Comparison of ENCODE assay signal across 13 mouse cellular contexts in genomic region chr11:88253514-88254167, GRCm38 (mm10). TPM values are rescaled to one million over a fixed set of nuclear protein-coding genes. Genes with fewer than 3 reads are reported as not detected.
DNase-seq lines count a peak whose midpoint lies in the region; ATAC-seq lines count a peak whose summit lies in the region.
"Had no signal": no experiment of that assay in that cellular context is flagged by ENCODE, and none has a peak within 500 bp of the region (broad histone marks: within the 10 kb centered on the region; RNA-seq: fewer than 3 reads in every experiment).

No protein-coding gene starts in this region.

- H3K4me2 ChIP-seq in kidney, embryonic 16.5 days (replicated peaks; ENCODE audit: low read depth, low read length): no peak overlapping the region
- peak overlapping the region; percentile 28 for H3K4me2 ChIP-seq in midbrain, embryonic 13.5 days (replicated peaks)
- H3K4me2 ChIP-seq: liver, embryonic 15.5 days had no signal

- ATAC-seq in kidney, embryonic 16.5 days (ENCODE audit: low FRiP score, low TSS enrichment): no peak
- ATAC-seq in midbrain, embryonic 13.5 days: peak; percentile 21; the same call in 1 of the 2 replicates

- H3K27ac ChIP-seq in kidney, embryonic 16.5 days (ENCODE audit: low read length): no peak overlapping the region
- H3K27ac ChIP-seq in midbrain, embryonic 13.5 days: peak overlapping the region; percentile 85
- H3K27ac ChIP-seq: liver, embryonic 15.5 days had no signal

- 0 out of 2 replicates have a peak overlapping the region, but pooled peaks have one; percentile 16 for H3K9ac ChIP-seq in kidney, embryonic 16.5 days (replicated peaks; ENCODE audit: low read length)
- peak overlapping the region; percentile 32; the same call in 1 of the 2 replicates for H3K9ac ChIP-seq in midbrain, embryonic 13.5 days (replicated peaks)
- H3K9ac ChIP-seq: liver, embryonic 15.5 days had no signal

- H3K9me3 ChIP-seq in kidney, embryonic 16.5 days (ENCODE audit: low read length): 0 out of 2 replicates have a peak, but pooled peaks cover 3% of the 10 kb centered on the region
- 0 out of 2 replicates have a peak, but pooled peaks cover 5% of the 10 kb centered on the region for H3K9me3 ChIP-seq in midbrain, embryonic 13.5 days
- H3K9me3 ChIP-seq: liver, embryonic 15.5 days had no signal

- H3K36me3 ChIP-seq in kidney, embryonic 16.5 days (ENCODE audit: insufficient read depth, low read length): no peaks in the 10 kb centered on the region
- no peaks in the 10 kb centered on the region for H3K36me3 ChIP-seq in midbrain, embryonic 13.5 days
- H3K36me3 ChIP-seq: G1E; liver, embryonic 15.5 days had no signal

- no peaks in the 10 kb centered on the region for H3K27me3 ChIP-seq in kidney, embryonic 16.5 days (ENCODE audit: insufficient read depth, low read length)
- no peaks in the 10 kb centered on the region for H3K27me3 ChIP-seq in midbrain, embryonic 13.5 days

- no peak overlapping the region for H3K4me3 ChIP-seq in kidney, embryonic 16.5 days (ENCODE audit: low read length)
- no peak overlapping the region for H3K4me3 ChIP-seq in midbrain, embryonic 13.5 days (replicated peaks)
- H3K4me3 ChIP-seq: layer of hippocampus, adult 2 months; liver, embryonic 15.5 days had no signal

- 59% methylated on average over 7 of the region's 7 CpGs for WGBS in kidney, embryonic 16.5 days
- 18% methylated on average over 7 of the region's 7 CpGs for WGBS in midbrain, embryonic 13.5 days

- peak; percentile 56 for DNase-seq in embryo, embryonic 11 days
- no peak for DNase-seq in embryo, embryonic 9.5 days (ENCODE audit: extremely low spot score)
- no peak for DNase-seq in kidney, adult 9 months
- no peak for DNase-seq in adipocyte (ENCODE audit: low spot score)
- DNase-seq in frontal cortex, postnatal 14 days (ENCODE audit: low spot score in 2 of 2): no peak
- no peak for DNase-seq in layer of hippocampus, adult 9-10 months (ENCODE audit: low spot score)
- DNase-seq: spleen, adult 18-20 months had no signal

- H3K4me1 ChIP-seq in kidney, embryonic 16.5 days (ENCODE audit: insufficient read depth, low read length): peaks cover 29% of the 10 kb centered on the region
- peaks cover 39% of the 10 kb centered on the region for H3K4me1 ChIP-seq in midbrain, embryonic 13.5 days (replicated peaks)

RNA-seq across cellular contexts. Expression of gene Ccdc182, which starts 40.2 kb away (rescaled TPM):
- polyA plus RNA-seq in kidney, embryonic 16.5 days (2015; fragmentation: Nextera tagmentation; extraction: Ambion mirVana): 3.0 and 3.3 TPM in 2 replicates
- polyA plus RNA-seq in midbrain, embryonic 13.5 days (2015; fragmentation: Nextera tagmentation; extraction: Ambion mirVana): 0.82 and 1.6 TPM in 2 replicates
- polyA plus RNA-seq: cortical plate, adult 2 months; G1E; liver, embryonic 15.5 days had no signal

RNA-seq across cellular contexts. Expression of gene Mrps23, which starts 49.5 kb away (rescaled TPM):
- polyA plus RNA-seq in kidney, embryonic 16.5 days (2015; fragmentation: Nextera tagmentation; extraction: Ambion mirVana): 61.5 and 66.6 TPM in 2 replicates
- 68.6 and 69.8 TPM in 2 replicates for polyA plus RNA-seq in midbrain, embryonic 13.5 days (2015; fragmentation: Nextera tagmentation; extraction: Ambion mirVana)
